Mouse (Mus musculus) bone marrow, adult 2 months (tissue): ENCODE data around the gene Anxa2.

Experiments
- CTCF ChIP-seq: fragments of 200-500 bp; IDR thresholded peaks from 2 replicates; pipeline ENCODE4 v1.5.1; 2011; ENCODE audit warnings: low read length, control low read depth; ENCODE audit not compliant: control insufficient read depth, insufficient read depth
- POLR2A ChIP-seq: fragments of 200-500 bp; IDR thresholded peaks from 2 replicates; pipeline ENCODE4 v1.6.1; 2011; ENCODE audit warnings: low read depth, mild to moderate bottlenecking, control low read depth, low read length, borderline replicate concordance; ENCODE audit not compliant: control insufficient read depth

GRCm38 (mm10) chr9:69515416-69515815, 62.0 kb downstream of the Anxa2 start:
- TF ChIP-seq CTCF (no peak), POLR2A (no peak)
